Mouse (Mus musculus) lung, postnatal 4 days (tissue): ENCODE measurements around the gene Hhat.

Experiments used
- DNase-seq, 2 experiments: peaks; one replicate each; pipeline ENCODE4 v3.0.0; 2021

Hhat gene

GRCm38 (mm10) chr1:192543686-192544085 is 227.3 kb downstream of the Hhat start:
- no peak for DNase-seq

GRCm38 (mm10) chr1:192542093-192542492 is 228.9 kb downstream of the Hhat start:
- DNase-seq: no peak

DNA sequence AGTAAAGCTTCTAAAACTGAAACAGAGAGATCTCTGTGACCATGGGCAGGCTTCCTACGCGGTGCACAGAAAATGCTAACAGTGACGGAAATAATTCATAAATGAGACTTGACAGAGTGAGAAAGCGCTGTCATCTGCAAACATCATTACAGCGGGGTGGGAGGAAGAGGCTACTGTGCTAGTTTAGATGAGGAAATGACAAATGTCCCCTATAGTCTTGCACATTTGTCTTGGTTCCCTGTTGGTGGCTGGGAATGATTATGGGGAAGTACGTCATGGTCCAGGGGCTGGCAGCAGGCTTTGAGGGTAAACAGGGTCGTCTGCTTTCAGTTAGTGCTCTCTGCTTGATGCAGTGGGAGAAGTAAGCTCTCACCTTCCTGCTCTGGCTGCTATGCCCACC is 233.9 kb downstream of the Hhat start:
- DNase-seq: peak; percentile 27 to 63

DNA sequence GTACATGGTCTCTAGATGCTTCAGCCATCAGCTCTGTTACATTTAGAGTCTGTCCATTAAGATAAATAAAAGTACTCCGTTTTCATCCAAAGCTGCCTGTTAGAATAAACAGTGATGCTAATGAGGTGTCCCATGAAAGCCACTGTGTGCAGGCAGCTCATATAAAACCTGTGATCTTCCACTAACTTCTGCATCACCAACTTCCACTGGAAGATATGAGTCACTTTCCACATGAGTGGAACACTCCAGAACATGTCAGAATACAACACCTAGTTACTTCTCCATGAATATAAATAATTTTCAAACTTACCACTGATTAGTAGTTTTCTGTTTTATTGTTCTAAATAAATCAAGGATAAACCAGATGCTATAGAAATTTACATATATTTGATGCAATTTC is 234.6 kb downstream of the Hhat start:
- DNase-seq: no peak

DNA sequence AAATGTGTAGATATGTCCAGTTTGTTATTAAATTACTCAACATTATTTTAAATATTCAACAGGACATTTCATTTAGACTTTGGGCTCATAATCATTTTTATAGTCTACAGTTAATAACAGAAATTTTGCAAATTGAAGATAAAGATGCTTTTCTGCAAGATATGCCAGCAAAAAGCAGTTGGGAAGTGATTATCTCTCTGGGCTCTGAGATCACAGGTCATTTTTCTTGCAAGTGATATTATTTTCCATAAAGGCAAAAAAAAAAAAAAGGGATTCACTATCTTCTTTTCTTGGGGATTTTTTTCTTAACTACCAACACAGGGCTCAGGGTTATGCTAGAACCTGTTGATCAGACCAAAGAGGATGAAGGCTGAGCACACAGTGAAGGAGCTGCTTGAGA is 238.0 kb downstream of the Hhat start:
- DNase-seq: no peak

DNA sequence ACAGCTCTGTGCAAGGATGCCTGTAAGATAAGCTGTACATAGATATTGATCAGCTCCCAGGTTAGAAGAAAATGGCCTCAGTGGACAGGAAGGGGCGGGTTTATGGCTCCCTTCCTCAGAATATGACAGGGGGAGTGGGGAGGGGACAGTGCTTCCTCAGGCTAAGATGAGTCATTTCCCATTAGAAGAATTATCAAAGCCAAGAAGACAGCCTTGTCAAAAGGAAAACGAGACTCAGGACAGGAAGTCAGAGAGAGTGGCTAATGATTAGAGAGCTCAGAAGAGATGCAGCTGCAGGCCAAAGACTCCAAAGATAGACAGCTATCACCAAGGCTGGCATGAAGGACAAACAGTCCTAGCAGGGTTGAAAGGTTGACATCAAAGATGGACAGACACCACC is 238.8 kb downstream of the Hhat start:
- peak; percentile 20 to 36 for DNase-seq

DNA sequence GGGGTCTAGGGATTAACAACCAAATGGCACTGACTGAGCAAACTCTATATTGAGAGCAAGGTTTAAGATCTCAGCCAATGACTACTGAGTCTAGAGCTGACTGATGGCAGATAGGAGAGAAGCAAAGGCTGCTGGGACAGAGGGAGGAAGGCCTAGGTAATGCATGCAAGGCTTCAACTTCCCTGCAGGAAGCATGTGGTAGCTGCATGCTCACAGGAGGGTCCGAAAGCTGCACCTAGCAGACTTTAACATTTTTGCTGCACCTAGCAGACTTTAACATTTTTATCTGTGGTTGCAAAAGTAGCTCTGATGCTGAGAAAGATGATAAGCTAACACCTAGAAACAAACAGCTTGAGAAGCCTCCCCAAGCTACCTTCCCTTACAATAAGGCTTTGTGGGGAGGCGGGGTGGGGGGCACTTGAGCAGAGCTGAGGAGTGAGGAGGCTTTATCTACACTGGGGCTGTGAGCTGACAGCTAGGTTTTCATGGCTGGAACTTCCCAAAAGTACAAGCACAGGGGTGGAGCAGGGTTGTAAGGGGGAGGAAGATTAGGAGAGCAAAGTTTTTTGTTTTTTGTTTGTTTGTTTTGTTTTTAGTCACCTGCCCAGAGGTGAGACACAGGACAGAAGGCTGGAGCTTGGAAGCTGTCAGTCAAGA is 239.4 kb downstream of the Hhat start:
- no peak for DNase-seq

DNA sequence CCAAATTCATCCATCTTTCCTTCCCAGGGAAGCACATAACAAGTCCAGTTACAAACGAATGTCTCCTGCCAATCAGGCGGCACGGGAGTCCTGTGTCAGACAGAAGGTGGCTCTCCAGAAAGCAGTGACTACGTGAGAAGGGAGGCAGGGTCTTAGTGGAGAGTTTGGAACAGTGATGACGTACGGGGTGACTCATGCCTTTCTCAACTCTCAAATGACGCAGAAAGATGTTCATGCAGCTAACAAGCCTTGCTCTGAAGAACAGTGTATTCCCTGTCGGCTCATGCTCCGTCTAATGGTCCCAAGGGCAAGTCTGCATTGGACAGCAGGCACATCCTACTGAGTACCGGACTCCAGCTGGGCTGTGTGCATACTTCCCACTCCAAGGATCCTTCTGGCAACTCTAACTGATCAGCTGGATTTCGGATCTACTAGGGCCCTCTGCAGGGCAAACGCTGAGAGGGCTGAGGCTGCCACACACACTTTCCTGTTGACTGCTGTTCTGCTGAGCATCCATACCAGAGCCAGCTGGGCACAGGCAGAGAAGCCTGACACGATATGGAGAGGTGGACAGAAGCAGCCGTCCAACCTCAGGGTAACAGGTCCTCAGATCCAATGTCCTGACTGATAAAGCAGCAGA is 245.2 kb downstream of the Hhat start:
- peak in 1 of 2 experiments; percentile 34 for DNase-seq

DNA sequence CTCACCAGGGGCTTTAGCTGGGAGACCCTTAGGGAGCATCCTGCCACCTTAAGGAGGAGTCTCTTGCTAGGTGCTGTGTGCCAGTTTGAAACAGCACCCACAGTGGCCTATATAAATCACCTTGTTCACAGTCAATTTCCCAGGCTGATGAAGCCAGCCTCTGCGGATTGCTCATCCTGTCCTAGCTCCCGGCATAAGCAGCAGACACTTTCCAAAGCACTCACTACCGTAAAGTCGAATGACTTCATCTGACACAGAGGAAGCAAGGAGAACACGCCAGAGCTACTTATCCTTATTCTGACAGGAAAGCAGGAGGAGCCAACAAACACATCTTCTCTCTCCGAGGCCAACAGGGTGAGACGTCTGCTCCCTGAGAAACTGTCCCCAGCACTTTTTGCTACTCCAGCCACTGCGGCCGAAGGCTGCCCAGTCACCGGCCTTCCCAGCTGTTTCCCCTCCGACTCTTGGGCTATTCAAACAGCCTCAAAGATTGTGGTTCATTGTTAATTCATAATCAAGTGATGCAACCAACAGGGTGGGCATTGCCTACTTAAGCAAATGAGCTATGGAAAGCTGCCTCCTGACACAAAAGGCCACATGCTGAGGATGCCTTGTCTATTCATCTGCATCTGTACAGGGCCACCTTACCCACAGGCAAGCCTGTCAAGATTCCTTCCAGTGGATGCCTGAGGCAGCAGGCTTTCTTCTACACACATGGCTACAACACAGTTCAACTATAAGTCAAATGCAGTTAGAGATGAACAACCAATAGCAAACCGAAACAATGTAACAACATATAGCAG is 248.4 kb downstream of the Hhat start:
- peak; percentile 12 to 30 for DNase-seq

- no peak for DNase-seq
Observed at GRCm38 (mm10) chr1:192520836-192521435, 250.1 kb downstream of the Hhat start.

GRCm38 (mm10) chr1:192519713-192520112 is 251.3 kb downstream of the Hhat start:
- DNase-seq: no peak

DNA sequence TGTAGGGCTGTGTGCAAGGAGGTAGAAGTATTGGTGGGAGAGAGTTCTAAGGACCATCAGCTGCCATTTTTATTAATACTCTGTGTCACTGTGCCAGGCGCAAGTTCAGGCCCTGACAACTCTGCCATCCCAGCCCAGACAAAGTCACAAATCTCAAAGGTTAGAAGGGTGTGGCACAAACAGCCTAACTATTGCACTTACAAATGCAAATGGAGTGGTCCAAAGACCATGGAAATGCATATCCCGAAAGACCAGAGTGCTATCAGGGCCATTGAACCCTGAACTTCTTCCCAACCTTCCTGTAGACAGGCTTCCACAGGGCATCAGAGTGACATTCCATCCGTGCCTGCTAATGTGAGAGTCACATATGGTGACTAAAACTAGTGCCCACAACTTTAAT is 255.7 kb downstream of the Hhat start:
- no peak for DNase-seq

- no peak for DNase-seq
Observed at GRCm38 (mm10) chr1:192512821-192513220, 258.2 kb downstream of the Hhat start.

GRCm38 (mm10) chr1:192503651-192504050 is 267.4 kb downstream of the Hhat start:
- DNase-seq: no peak

DNA sequence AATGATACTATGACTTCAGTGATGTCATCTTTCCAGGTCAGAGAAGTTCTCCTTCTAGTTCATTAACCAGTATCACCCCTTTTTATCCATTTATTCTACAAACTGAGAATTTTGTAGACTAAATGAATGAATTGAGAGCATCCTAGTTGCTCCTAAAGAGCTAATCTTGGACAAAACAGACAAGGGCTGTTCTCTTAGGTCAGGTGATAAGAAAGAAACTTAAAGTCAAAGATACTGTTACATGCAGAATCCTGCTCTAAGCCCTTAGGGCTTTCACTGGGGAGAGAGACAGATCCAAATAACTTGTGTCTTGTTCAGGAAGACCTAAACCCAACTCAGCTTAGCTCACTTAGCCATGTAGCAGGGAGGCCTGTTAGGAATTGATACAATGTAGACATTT is 268.2 kb downstream of the Hhat start:
- no peak for DNase-seq

DNA sequence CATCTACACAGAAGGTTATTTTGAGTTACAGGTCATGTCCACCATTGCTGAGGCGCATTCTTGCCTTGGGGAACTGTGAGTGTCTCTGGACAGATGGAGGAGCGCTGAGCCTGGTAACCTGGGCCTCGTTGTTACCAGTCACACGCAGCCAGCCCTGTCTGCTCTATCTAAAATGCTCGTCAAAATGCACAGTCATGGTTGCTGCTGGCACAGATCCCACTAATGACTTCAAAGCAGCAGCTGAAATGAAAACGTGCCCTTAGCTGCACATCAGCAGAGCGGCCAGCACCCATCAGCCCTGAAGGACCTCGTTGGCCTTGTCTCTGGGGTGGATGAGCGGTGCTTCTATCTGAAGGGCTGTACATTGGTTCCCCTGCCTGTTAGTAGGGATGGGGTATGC is 269.0 kb downstream of the Hhat start:
- no peak for DNase-seq

DNA sequence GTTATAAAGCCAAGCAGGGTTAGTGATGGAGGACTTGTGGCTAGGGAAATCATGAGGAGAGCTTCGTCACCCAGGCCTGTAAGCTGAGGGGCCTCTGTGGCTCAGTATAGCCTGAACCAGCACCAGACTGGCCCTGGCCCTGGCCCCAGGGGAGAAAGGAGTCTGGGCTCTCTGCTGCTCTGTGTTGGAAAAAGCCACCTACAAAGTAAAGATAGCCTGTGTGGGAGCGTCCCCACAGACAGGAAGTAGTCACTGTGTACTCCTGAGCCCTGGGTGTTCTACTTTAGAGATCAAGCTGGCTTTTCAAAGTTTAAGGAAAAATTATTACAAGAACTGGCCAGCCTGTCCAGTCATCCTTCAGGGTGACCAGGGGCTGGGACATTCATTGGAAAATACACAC is 273.5 kb downstream of the Hhat start:
- no peak for DNase-seq

GRCm38 (mm10) chr1:192489908-192490825 is 280.9 kb downstream of the Hhat start:
- peak; percentile 36 to 72 for DNase-seq

DNA sequence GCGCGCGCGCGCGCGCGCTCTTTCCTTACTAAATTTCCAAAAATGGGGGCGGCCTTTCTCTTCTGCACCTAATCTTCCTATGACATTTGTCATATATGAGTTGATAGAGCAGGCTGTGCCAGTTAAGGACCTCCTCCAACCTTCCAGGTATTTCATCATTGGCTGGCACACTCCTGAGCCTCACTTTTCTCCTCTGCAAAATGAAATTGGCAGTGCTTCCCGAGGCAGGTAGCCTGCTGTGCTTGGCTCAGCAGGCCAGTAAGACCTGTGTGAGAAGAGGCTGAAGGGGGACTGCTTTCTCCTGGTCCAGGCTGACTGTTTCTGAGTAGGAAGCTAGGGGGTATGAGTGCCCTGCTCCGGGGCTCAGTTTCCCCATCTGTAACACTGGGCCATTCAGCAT is 283.5 kb downstream of the Hhat start:
- no peak for DNase-seq

- peak; percentile 52 to 76 for DNase-seq
Observed at GRCm38 (mm10) chr1:192485030-192485429, 286.0 kb downstream of the Hhat start.

- no peak for DNase-seq
Observed at GRCm38 (mm10) chr1:192481446-192481845, 289.6 kb downstream of the Hhat start.

- DNase-seq: no peak
Observed at GRCm38 (mm10) chr1:192480072-192480784, 290.8 kb downstream of the Hhat start.
